Mouse (Mus musculus) embryonic fibroblast, embryonic 13.5 days (primary cell): ENCODE results near the gene Grem2.

Source experiments
- CTCF ChIP-seq: IDR thresholded peaks from 2 replicates; pipeline ENCODE4 v1.5.1; 2011; ENCODE audit warnings: mild to moderate bottlenecking, control low read depth, low read length, moderate library complexity, borderline replicate concordance; ENCODE audit not compliant: insufficient read depth
- POLR2A ChIP-seq: IDR thresholded peaks from 2 replicates; pipeline ENCODE4 v1.6.1; 2011; ENCODE audit warnings: low read depth, mild to moderate bottlenecking, control low read depth, low read length, moderate library complexity

GRCm38 (mm10) chr1:174844786-174845185, 76.8 kb downstream of the Grem2 start:
- TF ChIP-seq POLR2A (no peak), CTCF (no peak)
